Mouse (Mus musculus) ES-Bruce4 (cell line): Measurements from ENCODE around the gene Zdhhc5.

Source experiments
- CTCF ChIP-seq: IDR thresholded peaks from one replicate; pipeline ENCODE4 v1.8.1; 2011; ENCODE audit warnings: low read depth, low read length
- POLR2A ChIP-seq: IDR thresholded peaks from one replicate; pipeline ENCODE4 v1.8.1; 2011; ENCODE audit warnings: low read length; ENCODE audit not compliant: insufficient read depth

- TF ChIP-seq POLR2A (peak; percentile 88), CTCF (no peak)
These were observed 64.3 kb downstream of the Zdhhc5 start, which contains the start of gene Ctnnd1 for GRCm38 (mm10) chr2:84650464-84651195.
